Comparison of ENCODE assay signal across 22 mouse cellular contexts in the genomic region with DNA sequence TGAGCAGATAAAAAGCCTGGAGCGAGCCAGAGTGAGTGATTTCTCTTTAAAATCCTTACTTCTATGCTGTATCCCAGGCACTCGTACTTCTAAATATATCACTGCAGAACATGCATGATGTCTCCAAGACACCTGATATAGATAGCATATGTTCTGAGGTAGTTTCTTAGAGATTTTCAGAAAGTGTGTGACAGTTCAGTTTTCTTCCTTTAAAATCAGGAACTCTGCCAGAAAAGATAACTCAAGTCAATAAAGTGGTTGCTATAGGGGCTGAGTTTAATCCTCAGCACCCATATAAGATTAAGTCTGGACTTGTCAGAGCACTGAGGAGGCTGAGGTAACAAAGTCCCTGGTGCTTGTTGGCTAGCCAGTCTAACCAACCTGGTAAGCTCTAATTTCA.
DNase-seq lines count a peak whose midpoint lies in the region; ATAC-seq and TF ChIP-seq lines count a peak whose summit lies in the region.
"Had no signal": no experiment of that assay in that cellular context is flagged by ENCODE, and none has a peak within 500 bp of the region (broad histone marks: within the 10 kb centered on the region; RNA-seq: fewer than 3 reads in every experiment).

No protein-coding gene starts in this region.

- TF ChIP-seq POLR2A in MEL (IDR thresholded peaks at IDR 0.05; ENCODE audit: control insufficient read depth in 1 of 2, insufficient read depth in 1 of 2, low read depth in 1 of 2, low read length in 2 of 2, poor library complexity in 1 of 2) = no peak

- peak; percentile 29 to 52; a peak in 2 of 4 replicates for TF ChIP-seq EP300 in MEL (IDR thresholded peaks at IDR 0.05; ENCODE audit: low read depth in 1 of 2, low read length in 2 of 2)

- no peaks in the 10 kb centered on the region for H3K79me2 ChIP-seq in MEL (ENCODE audit: control insufficient read depth, insufficient read depth, low read length, poor library complexity)

- H3K36me3 ChIP-seq in MEL (ENCODE audit: control insufficient read depth in 1 of 2, insufficient read depth in 2 of 2, low read length in 2 of 2) = peaks cover 0 to 19% of the 10 kb centered on the region in 2 experiments; a peak in 2 of 4 replicates

- H3K27ac ChIP-seq in left cerebral cortex, adult 2 months = 0 out of 2 replicates have a peak overlapping the region, but pooled peaks have one; percentile 3
- no peak overlapping the region for H3K27ac ChIP-seq in MEL (ENCODE audit: control insufficient read depth, low read depth, low read length)

- no peak for DNase-seq in left cerebral cortex, adult 2 months (ENCODE audit: extremely low spot score in 1 of 2, low spot score in 2 of 2)
- DNase-seq in left cerebral cortex, postnatal 10 days (ENCODE audit: extremely low spot score in 1 of 2, low spot score in 2 of 2) = no peak
- peak; percentile 49 for DNase-seq in MEL (ENCODE audit: low read depth, low spot score)
- no peak for DNase-seq in retina, embryonic 14.5 days (ENCODE audit: low spot score)
- DNase-seq: adrenal gland, adult 2 months; adrenal gland, adult 8-10 months; adrenal gland, postnatal 10 days; adrenal gland, postnatal 14 days; adrenal gland, postnatal 25 days; adrenal gland, postnatal 36 days; B cell, adult 2 months; cerebellum, adult 11 months; cerebellum, adult 11-12 months; cerebellum, adult 18-20 months; cerebellum, adult 2 months had no signal

- intact Hi-C loops in left cerebral cortex, adult 2 months (cut with DNase I) = no loop called here
- intact Hi-C loops in left cerebral cortex, postnatal 10 days (cut with DNase I) = no loop called here

- H3K9me3 ChIP-seq in MEL (replicated peaks; ENCODE audit: insufficient read depth, low read length) = no peaks in the 10 kb centered on the region
- H3K9me3 ChIP-seq: G1E had no signal

- no peaks in the 10 kb centered on the region for H3K27me3 ChIP-seq in MEL (ENCODE audit: control insufficient read depth in 1 of 2, insufficient read depth in 2 of 2, low read length in 2 of 2)
- H3K27me3 ChIP-seq: CH12.LX, Patski had no signal

- no peak overlapping the region for H3K4me3 ChIP-seq in left cerebral cortex, adult 2 months
- H3K4me3 ChIP-seq in MEL (ENCODE audit: control insufficient read depth in 1 of 2, insufficient read depth in 1 of 2, low read depth in 2 of 2, low read length in 2 of 2) = no peak overlapping the region

- no peak for TF ChIP-seq RAD21 in MEL (IDR thresholded peaks at IDR 0.05; ENCODE audit: low read depth, low read length)

- H3K9ac ChIP-seq in MEL (ENCODE audit: control insufficient read depth, low read depth, low read length, poor library complexity, severe bottlenecking) = no peak overlapping the region

- peaks cover 3 to 4% of the 10 kb centered on the region in 2 experiments; a peak in 2 of 4 replicates for H3K4me1 ChIP-seq in MEL (ENCODE audit: control insufficient read depth in 1 of 2, insufficient read depth in 2 of 2, low read length in 2 of 2)

- ATAC-seq in megakaryocyte-erythroid progenitor cell, adult 5-6 weeks (replicated peaks; ENCODE audit: low FRiP score, low TSS enrichment, poor library complexity, severe bottlenecking) = 0 out of 2 replicates have a peak, but pooled peaks have one; percentile 26
- no peak for ATAC-seq in frontal cortex, adult (ENCODE audit: low TSS enrichment)
- ATAC-seq: activated CD4-positive, CD25-positive, alpha-beta regulatory T cell, adult 4 months; CD4-positive, CD25-positive, alpha-beta regulatory T cell, adult 4 months; Patski had no signal

- TF ChIP-seq CTCF in left cerebral cortex, adult 2 months (IDR thresholded peaks at IDR 0.05) = no peak
- TF ChIP-seq CTCF in MEL (IDR thresholded peaks at IDR 0.05 in 2 of 3, conservative IDR thresholded peaks at IDR 0.05 in 1 of 3; ENCODE audit: control insufficient read depth in 1 of 3, insufficient read depth in 1 of 3, low read depth in 2 of 3, low read length in 3 of 3, poor library complexity in 1 of 3, severe bottlenecking in 1 of 3) = no peak

TF ChIP-seq in MEL, 35 proteins besides CTCF, POLR2A, EP300 and RAD21:
- TF ChIP-seq RCOR1 (IDR thresholded peaks at IDR 0.05; ENCODE audit: low read depth, low read length) (peak; percentile 75), MXI1 (IDR thresholded peaks at IDR 0.05; ENCODE audit: low read depth, low read length) (no peak), ETS1 (IDR thresholded peaks at IDR 0.05; ENCODE audit: low read depth, low read length) (peak; percentile 49), GATA1 (IDR thresholded peaks at IDR 0.05; ENCODE audit: low read depth, low read length) (peak; percentile 65)
